In the genomic region with DNA sequence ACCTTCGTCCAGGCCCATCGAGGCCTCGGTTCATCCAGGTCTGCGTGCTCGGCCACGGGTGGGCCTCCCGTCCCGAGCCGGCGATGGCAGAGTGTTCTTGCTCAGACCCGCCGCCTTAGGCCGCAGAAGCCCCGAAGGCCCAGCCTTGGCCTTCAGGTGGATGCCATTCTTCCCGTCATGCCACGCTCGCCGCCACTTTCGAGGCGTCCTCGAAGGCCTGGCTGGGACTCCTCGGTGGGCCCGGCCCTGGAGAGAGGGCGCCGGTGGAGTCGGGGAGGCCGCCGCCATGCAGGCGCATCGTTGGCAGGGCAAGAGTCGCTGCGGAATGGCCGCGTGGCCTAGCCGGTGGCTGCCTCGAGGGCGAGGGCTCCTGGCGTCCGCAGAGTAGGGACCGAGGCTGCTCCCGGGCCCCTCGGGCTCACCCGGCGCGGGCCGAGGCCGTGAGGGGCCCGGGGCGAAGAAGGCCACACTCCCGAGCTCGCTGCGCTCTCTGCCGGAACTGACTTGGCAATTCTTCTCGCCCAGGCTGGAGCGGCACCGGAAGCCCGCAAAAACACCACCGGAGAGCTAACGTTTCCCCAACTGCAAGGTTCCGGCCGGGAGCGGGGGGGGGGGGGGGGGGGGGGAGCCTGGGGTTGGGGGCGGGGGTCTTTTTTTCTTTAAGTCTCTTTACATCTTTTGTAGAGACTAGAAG, we compare ENCODE assay signal across 7 mouse cellular contexts. TPM values are rescaled to one million over a fixed set of nuclear protein-coding genes. Genes with fewer than 3 reads are reported as not detected.
DNase-seq lines count a peak whose midpoint lies in the region; ATAC-seq and TF ChIP-seq lines count a peak whose summit lies in the region.
"Not testable (repeated sequence)": the region's sequence is repeated elsewhere in the genome, so short reads cannot be mapped to it uniquely, and the experiment has no call there.

No protein-coding gene starts in this region.

- H3K9me3 ChIP-seq in embryonic facial prominence, embryonic 10.5 days; limb, embryonic 14.5 days (ENCODE audit: control insufficient read depth, low read length); midbrain, embryonic 16.5 days (replicated peaks; ENCODE audit: control insufficient read depth, low read length, poor library complexity, severe bottlenecking): not testable (repeated sequence)

- intact Hi-C loops in heart, adult 2 months (cut with DNase I): not testable (repeated sequence)

- H3K4me3 ChIP-seq in embryonic facial prominence, embryonic 10.5 days: peak overlapping the region; percentile 55
- peak overlapping the region; percentile 47; the same call in 1 of the 2 replicates for H3K4me3 ChIP-seq in heart, adult 2 months
- H3K4me3 ChIP-seq in limb, embryonic 14.5 days (replicated peaks; ENCODE audit: low read length): peak overlapping the region; percentile 39
- peak overlapping the region; percentile 38 for H3K4me3 ChIP-seq in midbrain, embryonic 16.5 days (ENCODE audit: low read depth, low read length)
- H3K4me3 ChIP-seq in spleen, adult 2 months (ENCODE audit: extremely low read depth, insufficient read depth, insufficient read length): peak overlapping the region; percentile 49

- not testable (repeated sequence) for H3K36me3 ChIP-seq in embryonic facial prominence, embryonic 10.5 days (replicated peaks); heart, adult 2 months (ENCODE audit: control insufficient read depth, insufficient read depth, low read length); limb, embryonic 14.5 days (ENCODE audit: control insufficient read depth, insufficient read depth, low read length); midbrain, embryonic 16.5 days (ENCODE audit: control insufficient read depth, insufficient read depth, low read length); spleen, adult 2 months (ENCODE audit: control insufficient read depth, insufficient read depth, low read length)

- TF ChIP-seq CTCF in heart, adult 2 months (IDR thresholded peaks at IDR 0.05); spleen, adult 2 months (IDR thresholded peaks at IDR 0.05; ENCODE audit: extremely low read depth, insufficient read depth, insufficient read length, insufficient replicate concordance): not testable (repeated sequence)

- peak; percentile 86 for DNase-seq in adrenal gland, postnatal 10 days
- peak; percentile 87 for DNase-seq in embryonic facial prominence, embryonic 10.5 days (ENCODE audit: low spot score)
- DNase-seq in heart, adult 2 months: peak; percentile 80 to 83
- DNase-seq in kidney, adult 8-10 months: peak; percentile 66 to 75
- peak; percentile 84 for DNase-seq in limb, embryonic 14.5 days (ENCODE audit: low spot score)
- DNase-seq in spleen, adult 2 months (ENCODE audit: low read depth in 1 of 2, low spot score in 2 of 2): peak; percentile 54 to 58

- peak overlapping the region; percentile 44 for H3K4me2 ChIP-seq in limb, embryonic 14.5 days (replicated peaks; ENCODE audit: low read depth, low read length, severe bottlenecking)
- H3K4me2 ChIP-seq in midbrain, embryonic 16.5 days (ENCODE audit: low read length): peak overlapping the region; percentile 41

- peak overlapping the region; percentile 85 for H3K27ac ChIP-seq in embryonic facial prominence, embryonic 10.5 days (replicated peaks)
- peak overlapping the region; percentile 67 for H3K27ac ChIP-seq in heart, adult 2 months
- H3K27ac ChIP-seq in limb, embryonic 14.5 days (replicated peaks; ENCODE audit: low read depth, low read length): 0 out of 2 replicates have a peak overlapping the region, but pooled peaks have one; percentile 58
- 0 out of 2 replicates have a peak overlapping the region, but pooled peaks have one; percentile 28 for H3K27ac ChIP-seq in midbrain, embryonic 16.5 days (ENCODE audit: low read length)
- not testable (repeated sequence) for H3K27ac ChIP-seq in spleen, adult 2 months (ENCODE audit: insufficient read depth, low read length)

- peak; percentile 55; the same call in 1 of the 2 replicates for TF ChIP-seq POLR2A in heart, adult 2 months (IDR thresholded peaks at IDR 0.05; ENCODE audit: insufficient read depth, low read depth, low read length)
- TF ChIP-seq POLR2A in limb, embryonic 14.5 days (IDR thresholded peaks at IDR 0.05; ENCODE audit: borderline replicate concordance, extremely low read depth, insufficient read depth, insufficient read length); spleen, adult 2 months (IDR thresholded peaks at IDR 0.05; ENCODE audit: low read depth, low read length): not testable (repeated sequence)

- peak; percentile 93 for ATAC-seq in limb, embryonic 14.5 days (ENCODE audit: low FRiP score, low read depth)
- peak; percentile 95 for ATAC-seq in midbrain, embryonic 16.5 days

- not testable (repeated sequence) for H3K79me2 ChIP-seq in heart, adult 2 months (replicated peaks; ENCODE audit: control insufficient read depth, insufficient read depth, low read length)

- TF ChIP-seq EP300 in heart, adult 2 months (IDR thresholded peaks at IDR 0.05; ENCODE audit: insufficient read depth, low read depth, low read length): not testable (repeated sequence)

- H3K9ac ChIP-seq in heart, adult 2 months (ENCODE audit: low read depth, low read length): peak overlapping the region; percentile 60
- peak overlapping the region; percentile 53; the same call in 1 of the 2 replicates for H3K9ac ChIP-seq in limb, embryonic 14.5 days (ENCODE audit: low read depth, low read length, severe bottlenecking)
- H3K9ac ChIP-seq in midbrain, embryonic 16.5 days (ENCODE audit: low read depth, low read length): 0 out of 2 replicates have a peak overlapping the region, but pooled peaks have one; percentile 44

- not testable (repeated sequence) for H3K4me1 ChIP-seq in embryonic facial prominence, embryonic 10.5 days; heart, adult 2 months (ENCODE audit: control insufficient read depth, insufficient read depth, low read length); limb, embryonic 14.5 days (ENCODE audit: control insufficient read depth, insufficient read depth, low read length); midbrain, embryonic 16.5 days (ENCODE audit: control insufficient read depth, insufficient read depth, low read length); spleen, adult 2 months (ENCODE audit: control insufficient read depth, insufficient read depth, insufficient read length)

- WGBS in embryonic facial prominence, embryonic 10.5 days: 0% methylated on average over 25 of the region's 63 CpGs
- WGBS in heart, adult 2 months: 1% methylated on average over 20 of the region's 63 CpGs
- 0% methylated on average over 9 of the region's 63 CpGs for WGBS in limb, embryonic 14.5 days
- 0% methylated on average over 5 of the region's 63 CpGs for WGBS in midbrain, embryonic 16.5 days
- WGBS in spleen, adult 2 months: under 1% methylated on average over 18 of the region's 63 CpGs

- H3K27me3 ChIP-seq in embryonic facial prominence, embryonic 10.5 days (replicated peaks; ENCODE audit: low read depth, poor library complexity, severe bottlenecking); heart, adult 2 months (ENCODE audit: control insufficient read depth, insufficient read depth, low read length); limb, embryonic 14.5 days (ENCODE audit: control insufficient read depth, insufficient read depth, low read length); midbrain, embryonic 16.5 days (ENCODE audit: control insufficient read depth, insufficient read depth, low read depth, low read length); spleen, adult 2 months (ENCODE audit: control insufficient read depth, insufficient read depth, low read length): not testable (repeated sequence)

RNA-seq across cellular contexts. Expression of a gene that starts 28.1 kb away (rescaled TPM):
- total RNA-seq in adrenal gland, postnatal 10 days (2021): 10 to 100 TPM; 41.5 to 56.4 TPM
- polyA plus RNA-seq in embryonic facial prominence, embryonic 10.5 days (2016; fragmentation: Nextera tagmentation; extraction: Ambion mirVana): 1.2 and 1.6 TPM in 2 replicates
- 1 to 10 TPM; 7.3 to 8.2 TPM for total RNA-seq in heart, adult 2 months (2021)
- polyA plus RNA-seq in heart, adult 2 months (2012; rRNA removed): 7.6 and 7.8 TPM in 2 replicates
- 37.0 and 37.2 TPM in 2 replicates for polyA plus RNA-seq in limb, embryonic 14.5 days (2012; rRNA removed)
- 5.0 and 5.8 TPM in 2 replicates for polyA plus RNA-seq in limb, embryonic 14.5 days (2014; fragmentation: Nextera tagmentation; extraction: Ambion mirVana)
- 18.5 and 19.4 TPM in 2 replicates for polyA plus RNA-seq in midbrain, embryonic 16.5 days (2015; fragmentation: Nextera tagmentation; extraction: Ambion mirVana)
- 3.2 and 4.4 TPM in 2 replicates for polyA plus RNA-seq in spleen, adult 2 months (2012; rRNA removed)
